Mouse (Mus musculus) T-helper 17 cell (primary cell): ENCODE results near the gene Olfr1130.
"Not testable (repeated sequence)": the region's sequence is repeated elsewhere in the genome, so short reads cannot be mapped to it uniquely, and the experiment has no call there.

Source experiments
- in situ Hi-C, 2 experiments: fragments of 300-600 bp; cut with MboI, MseI; formaldehyde crosslinking; loops; 1 replicate in 1 of 2; 2 replicates in 1 of 2; pipeline ENCODE4 v1.15.1; 2025; ENCODE audit warnings: high pct_unique_total_duplicates in 2 of 2

The Olfr1130 gene

DNA sequence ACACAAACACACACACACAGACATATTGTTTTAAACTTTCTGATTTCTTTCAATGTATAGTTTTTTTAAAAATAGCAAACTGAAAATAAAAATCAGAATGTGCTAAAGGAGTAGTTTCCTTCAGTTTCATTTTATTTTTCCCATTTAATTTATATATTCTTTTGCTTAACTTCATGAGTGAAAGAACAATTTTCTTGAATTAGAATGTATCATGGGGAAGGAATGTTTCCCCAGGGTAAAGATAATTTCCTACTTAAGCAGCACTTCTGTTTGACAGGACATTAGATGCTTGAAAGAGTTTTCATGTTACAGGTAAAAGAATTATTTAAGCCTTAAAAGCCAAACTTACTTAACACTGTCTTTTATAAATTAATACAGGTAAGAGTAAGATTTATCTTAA, at the start of gene Olfr1130:
TSS of gene Olfr1130 (plus strand) at position 301 of the 400 bp plus-strand sequence.
- in situ Hi-C loops, result not testable (repeated sequence)

- in situ Hi-C loops, result not testable (repeated sequence)
These were observed 32.4 kb upstream of the Olfr1130 start, which contains the start of gene Olfr1129 for GRCm38 (mm10) chr2:87573602-87574001. TSS of gene Olfr1129 (plus strand) at chr2:87573902.

DNA sequence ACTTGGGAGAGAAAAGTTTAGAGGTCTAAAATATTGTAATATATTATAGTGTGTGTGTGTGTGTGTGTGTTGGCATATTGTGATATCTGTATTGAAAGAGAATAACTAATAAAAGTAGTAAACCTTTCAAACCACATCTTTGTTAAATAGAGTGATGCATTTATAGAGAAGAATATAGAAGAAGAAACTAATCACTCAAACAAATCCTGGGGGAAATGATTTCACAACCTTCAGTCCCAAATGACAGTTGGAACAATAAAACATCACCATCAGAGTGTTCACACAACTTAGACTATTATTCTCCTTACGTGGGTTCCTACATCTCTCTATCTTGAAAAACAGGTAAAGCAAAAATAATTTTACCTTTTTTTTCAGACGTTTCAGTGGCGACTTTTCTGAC, 20.8 kb downstream of the Olfr1130 start, which contains the start of gene Olfr1131:
TSS of gene Olfr1131 (plus strand) at position 301 of the 400 bp plus-strand sequence.
- in situ Hi-C loops, result no loop called here

DNA sequence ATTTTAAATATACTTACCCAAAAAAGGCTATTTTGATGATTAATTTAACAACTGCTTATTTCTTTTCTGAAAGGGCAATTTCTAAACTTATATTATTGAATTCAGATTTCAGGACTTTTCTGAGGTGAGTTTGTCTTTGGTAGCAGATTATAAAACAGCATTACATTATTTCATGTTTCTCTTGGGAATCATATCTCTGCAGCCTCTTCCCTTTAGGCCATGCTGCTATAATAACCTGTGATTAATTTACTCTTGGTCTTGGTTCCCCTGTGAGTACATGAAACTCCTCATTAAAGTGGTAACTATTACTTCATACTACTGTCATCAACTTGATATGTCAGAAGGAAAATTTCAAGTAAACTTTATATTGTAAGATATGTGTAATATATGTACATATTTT, 31.4 kb downstream of the Olfr1130 start, which contains the start of gene Olfr1132:
TSS of gene Olfr1132 (minus strand) at position 101 of the 400 bp plus-strand sequence.
- in situ Hi-C loops, result no loop called here

- in situ Hi-C loops, result loop anchor here in 1 of 2 experiments (10.0 kb wide), 1 partner anchor 528 kb away; the partner anchor contains the start of gene Olfr259
These were observed 36.4 kb downstream of the Olfr1130 start for GRCm38 (mm10) chr2:87642441-87642840.

- in situ Hi-C loops, result loop anchor here in 1 of 2 experiments (10.0 kb wide), 1 partner anchor 532 kb away; the partner anchor contains the start of gene Olfr259
These were observed 41.3 kb downstream of the Olfr1130 start, which contains the start of gene Olfr1133 for GRCm38 (mm10) chr2:87647274-87647673. TSS of gene Olfr1133 (minus strand) at chr2:87647374.

- in situ Hi-C loops, result no loop called here
These were observed 52.3 kb downstream of the Olfr1130 start, which contains the start of gene Olfr1134 for GRCm38 (mm10) chr2:87658360-87658759. TSS of gene Olfr1134 (minus strand) at chr2:87658460.
